Mouse (Mus musculus): ENCODE data around the gene Crygs.
"Not testable (repeated sequence)": the region's sequence is repeated elsewhere in the genome, so short reads cannot be mapped to it uniquely, and the experiment has no call there.

The Crygs gene

GRCm38 (mm10) chr16:22782686-22783085 is 28.7 kb downstream of the Crygs start:
- DNase-seq = no peak

DNA sequence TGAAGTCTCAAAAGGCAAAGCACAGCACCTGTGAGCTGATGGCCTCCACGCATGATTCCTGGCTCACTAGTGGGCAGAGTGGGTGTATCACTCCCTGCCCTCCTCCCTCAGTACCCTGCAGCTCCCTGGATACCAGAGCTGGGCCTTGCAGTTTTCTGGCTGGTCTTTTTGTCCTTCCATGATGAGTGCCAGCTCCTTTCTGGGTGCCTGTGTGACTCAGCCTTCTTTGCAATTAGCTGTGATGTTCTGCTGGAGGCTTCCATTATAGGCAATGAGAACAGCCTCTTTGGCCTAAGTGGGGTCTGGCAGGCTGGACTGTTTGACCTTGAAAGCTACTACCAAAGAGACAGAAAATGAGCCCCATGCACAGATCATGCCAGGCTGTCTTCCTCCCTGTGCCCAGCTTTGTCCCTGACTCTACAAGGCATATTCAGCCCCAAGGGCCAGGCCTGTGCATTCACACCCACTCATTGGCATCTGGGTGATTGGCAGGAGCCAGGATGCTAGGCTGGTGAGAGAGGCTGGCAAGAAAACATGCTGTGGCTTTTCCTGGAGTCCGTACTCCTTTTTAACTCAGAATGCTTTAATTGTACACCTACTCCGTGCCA is 32.0 kb downstream of the Crygs start:
- DNase-seq = no peak

- DNase-seq = not testable (repeated sequence)
Measured at GRCm38 (mm10) chr16:22778296-22778695, 33.1 kb downstream of the Crygs start.

DNA sequence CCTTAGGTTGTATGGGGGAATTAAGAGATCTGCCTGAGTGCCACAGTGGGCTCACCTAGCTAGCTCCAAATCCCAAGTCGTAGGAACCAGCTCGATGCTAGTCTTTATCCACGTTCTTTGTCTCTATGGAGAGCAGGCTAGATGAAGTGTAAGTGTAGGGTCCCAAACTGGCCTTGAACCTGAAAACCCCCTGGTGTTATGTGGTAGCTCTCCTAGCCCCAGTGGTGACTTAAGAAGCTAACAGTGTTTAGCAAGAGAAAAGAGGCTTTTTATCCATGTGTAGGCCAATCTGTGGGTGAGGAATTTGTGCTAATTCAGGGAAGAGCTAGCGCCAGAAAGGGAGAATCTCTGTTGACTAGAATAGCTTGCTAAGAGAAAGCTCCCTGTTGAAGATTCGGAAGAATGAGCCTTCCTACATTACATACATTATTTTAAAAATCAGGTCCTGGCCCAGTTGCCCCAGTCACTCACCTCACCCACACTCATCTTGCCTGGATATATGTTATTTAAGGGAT is 35.8 kb downstream of the Crygs start:
- DNase-seq = no peak

DNA sequence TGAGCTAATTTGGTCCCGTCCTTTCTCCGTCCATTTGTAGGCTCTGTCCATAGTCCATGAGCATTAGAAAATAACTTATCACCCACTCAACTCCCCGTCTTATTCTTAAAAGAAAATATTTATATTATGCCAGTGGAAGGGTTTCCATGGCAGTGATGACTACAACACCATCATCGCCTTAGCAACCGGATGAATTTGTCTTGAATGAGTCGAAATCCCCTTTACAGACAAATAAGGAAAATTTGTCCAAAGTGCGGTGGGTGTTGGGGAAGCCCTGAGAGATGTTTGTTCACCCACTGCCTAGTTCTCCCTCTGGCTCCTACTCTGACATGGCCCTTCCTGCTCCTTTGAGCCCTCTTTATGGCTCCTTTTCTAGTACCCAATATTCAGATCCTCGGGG is 42.7 kb downstream of the Crygs start:
- no peak for DNase-seq

DNA sequence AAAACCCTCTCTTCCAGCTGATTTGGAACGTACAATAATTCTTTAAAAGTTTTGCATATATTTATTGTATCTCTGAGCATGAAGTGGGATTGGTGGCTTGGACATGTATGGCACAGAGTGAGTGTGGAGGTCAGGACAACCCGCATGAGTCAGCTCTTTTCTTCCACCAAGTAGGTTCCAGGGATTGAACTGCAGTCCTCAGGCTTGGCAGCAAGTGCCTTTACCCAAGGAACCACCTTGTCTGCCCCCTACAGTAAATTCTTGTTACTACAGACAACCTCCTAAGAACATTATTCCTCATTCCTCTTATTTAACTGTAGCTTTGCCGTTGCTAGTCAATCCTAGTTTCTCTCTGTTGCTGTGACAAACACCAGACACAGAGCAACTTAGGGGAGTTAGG is 44.0 kb downstream of the Crygs start:
- no peak for DNase-seq

GRCm38 (mm10) chr16:22766738-22767211 is 44.6 kb downstream of the Crygs start:
- DNase-seq = no peak

- no peak for DNase-seq
Measured at GRCm38 (mm10) chr16:22765531-22765930, 45.8 kb downstream of the Crygs start.

Data from right cerebral cortex, postnatal 25 days (tissue).